Mouse (Mus musculus) liver, embryonic 14.5 days (tissue): ENCODE measurements around the gene Ergic1.

Experiments used
- CTCF ChIP-seq: IDR thresholded peaks from 2 replicates; pipeline ENCODE4 v1.5.1; 2016; ENCODE audit warnings: antibody characterized with exemption, low read depth, control low read depth
- EP300 ChIP-seq: IDR thresholded peaks from 2 replicates; pipeline ENCODE4 v1.6.1; 2016; ENCODE audit warnings: antibody characterized with exemption, low read depth

GRCm38 (mm10) chr17:26644509-26645410, 83.5 kb downstream of the Ergic1 start:
- TF ChIP-seq CTCF (no peak), EP300 (no peak)
